Mouse (Mus musculus): ENCODE results near the gene Gimap9. TPM values are rescaled to one million over a fixed set of nuclear protein-coding genes. Genes with fewer than 3 reads are reported as not detected.

Gimap9 gene
- polyA plus RNA-seq, 1 experiment from 2014 or later = 8.8 TPM

DNA sequence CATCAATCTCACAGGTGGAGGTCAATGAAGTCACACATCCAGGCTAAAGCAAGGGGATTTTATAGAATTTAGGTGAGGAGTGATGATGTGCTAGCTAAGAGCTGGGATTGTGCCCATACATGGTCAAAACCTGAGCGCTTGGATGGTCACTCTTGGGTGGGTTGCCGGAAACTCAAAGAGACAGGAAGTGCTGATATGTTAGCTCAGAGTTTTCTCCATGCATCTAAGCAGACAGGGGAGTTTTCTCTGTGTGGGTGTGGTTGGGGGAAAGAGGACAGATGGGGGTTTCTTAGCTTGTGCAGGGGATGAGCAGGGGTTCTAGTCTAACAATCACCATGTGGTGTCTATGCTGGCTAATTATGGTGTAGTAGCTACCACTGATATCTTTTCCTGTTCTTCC is 13.4 kb downstream of the Gimap9 start:
- no peak overlapping the region for H3K27ac ChIP-seq (ENCODE audit: low read depth, low read length)
- H3K4me1 ChIP-seq (ENCODE audit: control insufficient read depth, insufficient read depth, low read length) = no peaks in the 10 kb centered on the region
- H3K4me3 ChIP-seq (ENCODE audit: low read depth, low read length) = no peak overlapping the region
- no peaks in the 10 kb centered on the region for H3K36me3 ChIP-seq (ENCODE audit: control insufficient read depth, insufficient read depth, low read length)
- WGBS (ENCODE audit: insufficient replicate concordance) = 53% methylated on average over 2 of the region's 2 CpGs
- no peak for ATAC-seq (replicated peaks; ENCODE audit: insufficient number of reproducible peaks, low FRiP score, low TSS enrichment)
- no peaks in the 10 kb centered on the region for H3K27me3 ChIP-seq (ENCODE audit: control insufficient read depth, insufficient read depth, low read length)
- no peaks in the 10 kb centered on the region for H3K9me3 ChIP-seq (replicated peaks; ENCODE audit: control insufficient read depth, low read length)
- no peak overlapping the region for H3K4me2 ChIP-seq
- H3K9ac ChIP-seq (ENCODE audit: low read depth, low read length) = no peak overlapping the region

DNA sequence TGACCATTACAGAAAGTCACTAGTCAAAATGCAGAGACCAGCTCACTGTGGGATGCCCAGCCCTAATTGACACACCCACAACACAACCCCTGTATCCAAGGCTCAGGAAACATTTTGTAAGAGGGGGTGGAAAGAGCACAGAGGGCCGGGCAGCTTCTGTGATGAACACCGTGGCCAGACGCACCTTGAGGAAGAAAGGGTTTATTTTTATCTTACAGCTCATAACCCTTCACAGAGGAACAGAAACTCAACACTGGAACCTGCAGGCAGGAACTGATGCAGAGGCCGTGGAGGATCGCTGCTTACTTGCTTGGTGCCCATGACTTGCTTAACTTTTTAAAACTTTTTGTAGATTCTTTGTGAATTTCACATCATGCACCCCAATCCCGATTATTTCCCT is 17.0 kb downstream of the Gimap9 start:
- H3K9me3 ChIP-seq (replicated peaks; ENCODE audit: control insufficient read depth, low read length) = no peaks in the 10 kb centered on the region
- no peak overlapping the region for H3K4me2 ChIP-seq
- no peaks in the 10 kb centered on the region for H3K27me3 ChIP-seq (ENCODE audit: control insufficient read depth, insufficient read depth, low read length)
- H3K4me1 ChIP-seq (ENCODE audit: control insufficient read depth, insufficient read depth, low read length) = no peaks in the 10 kb centered on the region
- H3K36me3 ChIP-seq (ENCODE audit: control insufficient read depth, insufficient read depth, low read length) = no peaks in the 10 kb centered on the region
- ATAC-seq (replicated peaks; ENCODE audit: insufficient number of reproducible peaks, low FRiP score, low TSS enrichment) = no peak
- no peak overlapping the region for H3K27ac ChIP-seq (ENCODE audit: low read depth, low read length)
- WGBS (ENCODE audit: insufficient replicate concordance) = 80% methylated on average over 6 of the region's 6 CpGs
- no peak overlapping the region for H3K9ac ChIP-seq (ENCODE audit: low read depth, low read length)
- no peak overlapping the region for H3K4me3 ChIP-seq (ENCODE audit: low read depth, low read length)

DNA sequence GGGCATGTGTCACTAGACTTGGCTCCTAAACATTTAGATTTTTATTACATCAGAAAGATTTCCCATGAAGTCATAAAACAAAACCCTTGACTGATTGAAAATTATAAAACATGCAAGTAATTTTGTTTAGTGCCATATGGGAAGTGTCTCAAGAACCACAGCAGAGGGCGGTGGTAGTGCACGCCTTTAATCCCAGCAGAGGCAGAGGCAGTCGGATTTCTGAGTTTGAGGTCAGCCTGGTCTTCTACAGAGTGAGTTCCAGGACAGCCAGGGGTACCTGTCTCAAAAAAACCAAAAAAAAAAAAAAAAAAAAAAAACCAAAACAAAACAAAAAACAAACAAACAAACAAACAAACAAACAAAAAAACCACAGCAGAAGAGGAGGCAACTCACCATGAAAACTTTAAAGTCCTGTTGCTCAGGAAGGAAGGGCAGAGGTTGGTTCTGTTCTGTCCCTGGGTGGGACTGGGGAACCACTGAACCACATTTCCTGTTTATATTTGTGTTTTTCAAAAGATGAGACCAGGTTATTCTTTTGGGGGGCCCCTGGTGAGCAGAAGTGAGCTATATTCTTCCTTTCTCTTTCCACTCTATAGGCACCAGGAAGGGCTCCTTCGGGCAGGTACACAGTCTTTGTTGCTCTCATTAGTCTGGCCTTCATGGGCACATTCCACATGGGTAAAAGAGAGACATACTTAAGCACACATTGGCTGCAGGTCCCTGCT is 21.1 kb downstream of the Gimap9 start:
- Histone ChIP-seq H3K27me3 (ENCODE audit: control insufficient read depth, insufficient read depth, low read length) (no peaks in the 10 kb centered on the region), H3K4me3 (ENCODE audit: low read depth, low read length) (no peak overlapping the region), H3K4me2 (no peak overlapping the region), H3K9ac (ENCODE audit: low read depth, low read length) (no peak overlapping the region), H3K9me3 (replicated peaks; ENCODE audit: control insufficient read depth, low read length) (no peaks in the 10 kb centered on the region), H3K27ac (ENCODE audit: low read depth, low read length) (no peak overlapping the region), H3K36me3 (ENCODE audit: control insufficient read depth, insufficient read depth, low read length) (no peaks in the 10 kb centered on the region), H3K4me1 (ENCODE audit: control insufficient read depth, insufficient read depth, low read length) (no peaks in the 10 kb centered on the region)
- 77% methylated on average over 4 of the region's 4 CpGs for WGBS (ENCODE audit: insufficient replicate concordance)
- no peak for ATAC-seq (replicated peaks; ENCODE audit: insufficient number of reproducible peaks, low FRiP score, low TSS enrichment)

DNA sequence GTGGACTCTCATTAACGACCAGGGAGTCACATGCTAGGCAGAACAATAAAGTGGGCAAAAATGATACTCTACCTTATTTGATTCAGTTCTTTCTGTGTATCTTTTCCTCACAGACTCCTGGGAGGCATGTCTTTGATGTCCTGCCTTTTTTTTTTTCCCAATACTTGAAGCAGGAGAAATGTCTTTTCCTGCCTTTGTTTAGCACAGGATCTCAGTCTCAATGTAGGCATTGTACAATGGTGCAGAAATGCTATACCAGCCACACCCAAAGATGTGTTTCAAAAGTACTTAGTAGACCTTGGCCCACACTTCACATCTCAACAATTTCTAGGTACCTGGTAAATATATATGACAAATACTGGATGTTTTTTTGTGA is 21.6 kb downstream of the Gimap9 start:
- Histone ChIP-seq H3K36me3 (ENCODE audit: control insufficient read depth, insufficient read depth, low read length) (no peaks in the 10 kb centered on the region), H3K9ac (ENCODE audit: low read depth, low read length) (no peak overlapping the region), H3K4me2 (no peak overlapping the region), H3K27me3 (ENCODE audit: control insufficient read depth, insufficient read depth, low read length) (no peaks in the 10 kb centered on the region), H3K9me3 (replicated peaks; ENCODE audit: control insufficient read depth, low read length) (no peaks in the 10 kb centered on the region), H3K4me1 (ENCODE audit: control insufficient read depth, insufficient read depth, low read length) (no peaks in the 10 kb centered on the region), H3K4me3 (ENCODE audit: low read depth, low read length) (no peak overlapping the region), H3K27ac (ENCODE audit: low read depth, low read length) (no peak overlapping the region)
- WGBS (ENCODE audit: insufficient replicate concordance) = 66% methylated on average over 1 of the region's 1 CpGs
- no peak for ATAC-seq (replicated peaks; ENCODE audit: insufficient number of reproducible peaks, low FRiP score, low TSS enrichment)

DNA sequence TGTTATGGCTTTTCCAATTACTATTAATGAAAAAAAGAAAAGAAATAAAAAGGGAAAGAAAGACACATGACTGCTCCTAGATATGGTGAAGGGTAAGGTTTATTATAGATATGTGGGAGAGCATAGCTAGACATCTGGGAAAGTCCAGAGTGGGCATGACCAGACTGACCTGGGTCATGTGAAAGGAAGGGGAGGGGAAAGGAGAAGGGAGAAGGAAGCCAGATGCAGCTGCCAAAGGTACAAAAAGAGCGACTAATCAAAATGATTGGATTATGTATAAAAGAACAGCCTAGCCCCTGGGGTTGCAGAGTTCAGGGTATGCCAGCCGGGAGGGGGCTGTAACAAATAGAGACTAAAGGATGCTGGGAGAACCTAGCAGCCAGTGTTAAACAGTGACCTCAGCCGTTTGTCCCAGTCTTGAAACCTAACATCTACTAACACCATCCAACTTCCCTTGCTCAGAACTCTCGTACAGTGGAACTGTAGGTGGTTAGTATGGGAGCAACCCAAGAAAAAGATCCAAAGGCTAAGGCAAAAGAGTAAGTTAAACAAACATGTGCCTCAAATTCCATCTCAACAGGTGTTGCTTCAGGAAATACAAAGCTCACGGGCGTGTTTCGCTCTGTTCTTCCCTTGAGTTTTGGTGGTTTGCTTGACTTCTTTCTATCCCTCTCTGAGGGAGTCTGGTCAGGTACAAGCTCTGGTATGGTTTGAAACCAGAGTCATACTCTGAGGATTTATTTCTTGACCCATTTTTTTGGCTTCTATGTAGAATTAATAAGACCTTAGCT is 22.3 kb downstream of the Gimap9 start:
- Histone ChIP-seq H3K4me1 (ENCODE audit: control insufficient read depth, insufficient read depth, low read length) (no peaks in the 10 kb centered on the region), H3K4me3 (ENCODE audit: low read depth, low read length) (no peak overlapping the region), H3K9me3 (replicated peaks; ENCODE audit: control insufficient read depth, low read length) (no peaks in the 10 kb centered on the region), H3K4me2 (no peak overlapping the region), H3K27me3 (ENCODE audit: control insufficient read depth, insufficient read depth, low read length) (no peaks in the 10 kb centered on the region), H3K9ac (ENCODE audit: low read depth, low read length) (no peak overlapping the region), H3K36me3 (ENCODE audit: control insufficient read depth, insufficient read depth, low read length) (no peaks in the 10 kb centered on the region), H3K27ac (ENCODE audit: low read depth, low read length) (no peak overlapping the region)
- WGBS (ENCODE audit: insufficient replicate concordance) = 77% methylated on average over 7 of the region's 7 CpGs
- ATAC-seq (replicated peaks; ENCODE audit: insufficient number of reproducible peaks, low FRiP score, low TSS enrichment) = no peak

DNA sequence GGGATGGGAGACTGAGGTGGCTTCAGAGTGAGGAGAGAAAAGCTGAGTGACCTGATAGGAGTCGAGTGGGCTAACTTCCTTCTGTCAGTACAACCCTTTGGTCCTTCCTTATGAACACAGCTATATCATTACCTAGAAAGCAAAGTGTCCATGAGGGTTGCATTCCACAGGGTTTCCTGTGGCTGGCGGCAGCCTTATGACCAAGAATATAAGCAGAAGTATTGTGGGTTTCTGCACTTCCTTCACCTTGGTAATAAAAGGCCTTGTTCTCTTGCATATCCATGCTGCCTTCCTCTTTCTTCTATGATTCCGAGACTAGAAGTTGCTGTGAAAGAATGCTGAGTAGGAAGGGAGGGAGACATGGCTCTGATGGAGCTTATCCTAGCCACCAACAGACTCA is 23.0 kb downstream of the Gimap9 start:
- no peaks in the 10 kb centered on the region for H3K36me3 ChIP-seq (ENCODE audit: control insufficient read depth, insufficient read depth, low read length)
- no peaks in the 10 kb centered on the region for H3K4me1 ChIP-seq (ENCODE audit: control insufficient read depth, insufficient read depth, low read length)
- H3K27me3 ChIP-seq (ENCODE audit: control insufficient read depth, insufficient read depth, low read length) = no peaks in the 10 kb centered on the region
- H3K9ac ChIP-seq (ENCODE audit: low read depth, low read length) = no peak overlapping the region
- H3K9me3 ChIP-seq (replicated peaks; ENCODE audit: control insufficient read depth, low read length) = no peaks in the 10 kb centered on the region
- WGBS (ENCODE audit: insufficient replicate concordance) = 68% methylated on average over 3 of the region's 3 CpGs
- no peak overlapping the region for H3K4me3 ChIP-seq (ENCODE audit: low read depth, low read length)
- ATAC-seq (replicated peaks; ENCODE audit: insufficient number of reproducible peaks, low FRiP score, low TSS enrichment) = no peak
- no peak overlapping the region for H3K4me2 ChIP-seq
- no peak overlapping the region for H3K27ac ChIP-seq (ENCODE audit: low read depth, low read length)

DNA sequence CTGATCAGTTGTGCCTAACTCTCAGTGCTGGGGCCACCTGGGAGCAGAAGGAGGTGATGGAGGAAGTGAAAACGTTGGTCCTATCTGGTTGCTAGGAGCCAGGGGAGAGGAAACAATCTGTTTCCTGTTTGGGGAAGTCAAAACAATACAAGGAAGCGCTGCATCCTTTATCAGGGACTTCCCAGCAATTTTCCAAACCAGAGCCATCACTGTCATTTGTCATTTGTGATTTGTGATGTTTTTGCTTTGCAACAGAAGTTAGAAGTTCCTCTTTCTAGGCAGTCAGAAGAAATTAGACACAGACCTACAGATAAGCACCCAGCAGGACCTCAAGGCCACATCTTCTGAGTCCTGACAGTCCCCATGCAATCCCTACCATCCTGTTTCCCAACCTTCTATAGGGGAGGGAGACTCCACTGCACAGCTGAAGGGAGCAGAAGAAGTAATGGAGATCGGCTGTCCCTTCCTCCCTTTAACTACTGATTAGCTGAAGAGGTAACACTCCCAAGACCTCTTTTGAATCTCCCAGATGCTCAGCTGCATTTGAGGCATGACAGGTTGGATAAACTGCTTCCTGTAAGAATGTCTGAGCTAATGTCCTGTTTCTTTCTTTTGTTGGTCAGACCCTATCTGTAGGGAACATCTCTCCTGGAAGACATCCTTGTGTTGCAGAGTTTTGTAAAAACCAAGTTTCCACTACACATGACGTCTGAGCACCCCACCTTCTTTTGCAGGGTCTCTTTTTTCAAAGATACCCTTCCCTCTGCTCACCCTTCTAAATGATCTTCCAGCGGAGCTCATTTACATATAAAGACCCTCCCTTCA is 24.5 kb downstream of the Gimap9 start:
- Histone ChIP-seq H3K4me3 (ENCODE audit: low read depth, low read length) (no peak overlapping the region), H3K9ac (ENCODE audit: low read depth, low read length) (no peak overlapping the region), H3K4me1 (ENCODE audit: control insufficient read depth, insufficient read depth, low read length) (no peaks in the 10 kb centered on the region), H3K27ac (ENCODE audit: low read depth, low read length) (peak overlapping the region; percentile 54), H3K36me3 (ENCODE audit: control insufficient read depth, insufficient read depth, low read length) (no peaks in the 10 kb centered on the region), H3K4me2 (no peak overlapping the region), H3K9me3 (replicated peaks; ENCODE audit: control insufficient read depth, low read length) (no peaks in the 10 kb centered on the region), H3K27me3 (ENCODE audit: control insufficient read depth, insufficient read depth, low read length) (no peaks in the 10 kb centered on the region)
- WGBS (ENCODE audit: insufficient replicate concordance) = 31% methylated on average over 5 of the region's 5 CpGs
- ATAC-seq (replicated peaks; ENCODE audit: insufficient number of reproducible peaks, low FRiP score, low TSS enrichment) = peak; percentile 68

DNA sequence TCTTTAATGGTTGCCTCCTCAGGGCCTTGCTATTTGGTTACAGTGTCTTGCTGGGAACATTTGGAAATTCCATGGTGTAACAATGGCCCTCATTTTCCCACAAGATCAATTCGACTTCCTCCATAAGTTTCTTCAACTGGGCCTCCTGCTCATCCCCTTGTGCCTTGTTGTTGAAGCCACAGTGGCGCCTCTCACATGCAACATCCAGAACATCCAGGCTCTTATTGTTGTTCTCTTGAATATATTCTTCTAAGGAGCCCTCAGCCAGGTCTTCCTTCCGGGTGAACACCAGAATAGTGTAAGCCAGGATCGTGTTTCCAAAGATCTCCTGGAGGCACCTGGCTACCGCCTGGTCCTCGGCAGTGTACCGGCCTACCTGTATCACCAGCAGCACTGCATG is 26.2 kb downstream of the Gimap9 start:
- no peak for ATAC-seq (replicated peaks; ENCODE audit: insufficient number of reproducible peaks, low FRiP score, low TSS enrichment)
- H3K4me1 ChIP-seq (ENCODE audit: control insufficient read depth, insufficient read depth, low read length) = no peaks in the 10 kb centered on the region
- H3K27ac ChIP-seq (ENCODE audit: low read depth, low read length) = peak overlapping the region; percentile 54
- H3K27me3 ChIP-seq (ENCODE audit: control insufficient read depth, insufficient read depth, low read length) = no peaks in the 10 kb centered on the region
- H3K4me2 ChIP-seq = no peak overlapping the region
- H3K9me3 ChIP-seq (replicated peaks; ENCODE audit: control insufficient read depth, low read length) = no peaks in the 10 kb centered on the region
- WGBS (ENCODE audit: insufficient replicate concordance) = 74% methylated on average over 7 of the region's 7 CpGs
- no peaks in the 10 kb centered on the region for H3K36me3 ChIP-seq (ENCODE audit: control insufficient read depth, insufficient read depth, low read length)
- H3K9ac ChIP-seq (ENCODE audit: low read depth, low read length) = no peak overlapping the region
- H3K4me3 ChIP-seq (ENCODE audit: low read depth, low read length) = no peak overlapping the region

Data from heart, embryonic 11.5 days (tissue).